Mouse (Mus musculus): ENCODE measurements around the gene Lmna. TPM values are rescaled to one million over a fixed set of nuclear protein-coding genes. Genes with fewer than 3 reads are reported as not detected.

The Lmna gene
- polyA plus RNA-seq, 1 experiment from 2014 or later, result 22.8 TPM

GRCm38 (mm10) chr3:88552082-88552645, 42.4 kb upstream of the Lmna start:
- H3K27me3 ChIP-seq (ENCODE audit: control insufficient read depth, insufficient read depth, low read length), result no peaks in the 10 kb centered on the region
- H3K9me3 ChIP-seq (ENCODE audit: control insufficient read depth, low read length), result no peaks in the 10 kb centered on the region
- DNase-seq (ENCODE audit: low spot score) (no peak), ATAC-seq (ENCODE audit: low FRiP score) (no peak)
- 25% methylated on average over 16 of the region's 16 CpGs for WGBS
- H3K4me2 ChIP-seq (replicated peaks; ENCODE audit: low read depth, low read length), result peak overlapping the region; percentile 69
- H3K36me3 ChIP-seq (ENCODE audit: control insufficient read depth, insufficient read depth, low read length), result peaks cover 6% of the 10 kb centered on the region; the same call in 1 of the 2 replicates
- peaks cover 2% of the 10 kb centered on the region; the same call in 1 of the 2 replicates for H3K4me1 ChIP-seq (replicated peaks; ENCODE audit: control insufficient read depth, insufficient read depth, low read length)
- peak overlapping the region; percentile 65 for H3K9ac ChIP-seq (ENCODE audit: low read depth, low read length)
- peak overlapping the region; percentile 31; the same call in 1 of the 2 replicates for H3K27ac ChIP-seq (ENCODE audit: low read depth, low read length)
- H3K4me3 ChIP-seq (ENCODE audit: low read depth, low read length), result peak overlapping the region; percentile 64

- H3K4me3 ChIP-seq (ENCODE audit: low read depth, low read length), result no peak overlapping the region
- ATAC-seq (ENCODE audit: low FRiP score) (no peak), DNase-seq (ENCODE audit: low spot score) (no peak)
- 0 out of 2 replicates have a peak overlapping the region, but pooled peaks have one; percentile 69 for H3K4me2 ChIP-seq (replicated peaks; ENCODE audit: low read depth, low read length)
- peaks cover under 1% of the 10 kb centered on the region; the same call in 1 of the 2 replicates for H3K36me3 ChIP-seq (ENCODE audit: control insufficient read depth, insufficient read depth, low read length)
- H3K27me3 ChIP-seq (ENCODE audit: control insufficient read depth, insufficient read depth, low read length), result no peaks in the 10 kb centered on the region
- no peak overlapping the region for H3K27ac ChIP-seq (ENCODE audit: low read depth, low read length)
- H3K9me3 ChIP-seq (ENCODE audit: control insufficient read depth, low read length), result no peaks in the 10 kb centered on the region
- H3K9ac ChIP-seq (ENCODE audit: low read depth, low read length), result no peak overlapping the region
- peaks cover 2% of the 10 kb centered on the region; the same call in 1 of the 2 replicates for H3K4me1 ChIP-seq (replicated peaks; ENCODE audit: control insufficient read depth, insufficient read depth, low read length)
- WGBS, result 81% methylated on average over 4 of the region's 4 CpGs
Observed at GRCm38 (mm10) chr3:88551586-88551985, 41.8 kb upstream of the Lmna start.

- WGBS, result 48% methylated on average over 18 of the region's 18 CpGs
- H3K4me3 ChIP-seq (ENCODE audit: low read depth, low read length), result no peak within 1 kb of the TSS
- H3K27me3 ChIP-seq (ENCODE audit: control insufficient read depth, insufficient read depth, low read length), result no peaks in the 10 kb centered on the region
- no peak within 1 kb of the TSS for H3K9ac ChIP-seq (ENCODE audit: low read depth, low read length)
- H3K4me1 ChIP-seq (replicated peaks; ENCODE audit: control insufficient read depth, insufficient read depth, low read length), result no peaks in the 10 kb centered on the region
- H3K36me3 ChIP-seq (ENCODE audit: control insufficient read depth, insufficient read depth, low read length), result no peaks in the 10 kb centered on the region
- no peak for DNase-seq (ENCODE audit: low spot score)
- no peak for ATAC-seq (ENCODE audit: low FRiP score)
- no peak within 1 kb of the TSS for H3K27ac ChIP-seq (ENCODE audit: low read depth, low read length)
- no peaks in the 10 kb centered on the region for H3K9me3 ChIP-seq (ENCODE audit: control insufficient read depth, low read length)
- no peak within 1 kb of the TSS for H3K4me2 ChIP-seq (replicated peaks; ENCODE audit: low read depth, low read length)
Observed at GRCm38 (mm10) chr3:88548180-88548917, 38.6 kb upstream of the Lmna start, which contains the start of gene Rab25. Rab25 (minus strand) TSS chr3:88548300.

- Histone ChIP-seq H3K4me2 (replicated peaks; ENCODE audit: low read depth, low read length) (no peak overlapping the region), H3K9me3 (ENCODE audit: control insufficient read depth, low read length) (no peaks in the 10 kb centered on the region), H3K4me3 (ENCODE audit: low read depth, low read length) (no peak overlapping the region), H3K36me3 (ENCODE audit: control insufficient read depth, insufficient read depth, low read length) (no peaks in the 10 kb centered on the region), H3K9ac (ENCODE audit: low read depth, low read length) (no peak overlapping the region), H3K27ac (ENCODE audit: low read depth, low read length) (no peak overlapping the region), H3K27me3 (ENCODE audit: control insufficient read depth, insufficient read depth, low read length) (no peaks in the 10 kb centered on the region), H3K4me1 (replicated peaks; ENCODE audit: control insufficient read depth, insufficient read depth, low read length) (no peaks in the 10 kb centered on the region)
- no peak for DNase-seq (ENCODE audit: low spot score)
- ATAC-seq (ENCODE audit: low FRiP score), result no peak
- 76% methylated on average over 6 of the region's 6 CpGs for WGBS
Observed at GRCm38 (mm10) chr3:88546674-88547418, 37.1 kb upstream of the Lmna start.

GRCm38 (mm10) chr3:88544955-88545591, 35.3 kb upstream of the Lmna start:
- no peak for ATAC-seq (ENCODE audit: low FRiP score)
- WGBS, result 61% methylated on average over 20 of the region's 20 CpGs

GRCm38 (mm10) chr3:88544514-88544913, 34.8 kb upstream of the Lmna start:
- H3K4me2 ChIP-seq (replicated peaks; ENCODE audit: low read depth, low read length), result no peak overlapping the region
- no peak overlapping the region for H3K4me3 ChIP-seq (ENCODE audit: low read depth, low read length)
- H3K36me3 ChIP-seq (ENCODE audit: control insufficient read depth, insufficient read depth, low read length), result no peaks in the 10 kb centered on the region
- DNase-seq (ENCODE audit: low spot score) (peak; percentile 43), ATAC-seq (ENCODE audit: low FRiP score) (no peak)
- H3K9me3 ChIP-seq (ENCODE audit: control insufficient read depth, low read length), result no peaks in the 10 kb centered on the region
- no peak overlapping the region for H3K27ac ChIP-seq (ENCODE audit: low read depth, low read length)
- no peaks in the 10 kb centered on the region for H3K4me1 ChIP-seq (replicated peaks; ENCODE audit: control insufficient read depth, insufficient read depth, low read length)
- H3K27me3 ChIP-seq (ENCODE audit: control insufficient read depth, insufficient read depth, low read length), result no peaks in the 10 kb centered on the region
- H3K9ac ChIP-seq (ENCODE audit: low read depth, low read length), result no peak overlapping the region
- WGBS, result 43% methylated on average over 5 of the region's 5 CpGs

More at GRCm38 (mm10) chr3:88544955-88545591, 35.3 kb upstream of the Lmna start:
- Histone ChIP-seq H3K4me3 (ENCODE audit: low read depth, low read length) (no peak overlapping the region), H3K9ac (ENCODE audit: low read depth, low read length) (no peak overlapping the region), H3K27me3 (ENCODE audit: control insufficient read depth, insufficient read depth, low read length) (no peaks in the 10 kb centered on the region), H3K9me3 (ENCODE audit: control insufficient read depth, low read length) (no peaks in the 10 kb centered on the region), H3K36me3 (ENCODE audit: control insufficient read depth, insufficient read depth, low read length) (no peaks in the 10 kb centered on the region), H3K4me2 (replicated peaks; ENCODE audit: low read depth, low read length) (no peak overlapping the region), H3K4me1 (replicated peaks; ENCODE audit: control insufficient read depth, insufficient read depth, low read length) (no peaks in the 10 kb centered on the region), H3K27ac (ENCODE audit: low read depth, low read length) (no peak overlapping the region)
- no peak for DNase-seq (ENCODE audit: low spot score)

- H3K36me3 ChIP-seq (ENCODE audit: control insufficient read depth, insufficient read depth, low read length), result no peaks in the 10 kb centered on the region
- 76% methylated on average over 5 of the region's 5 CpGs for WGBS
- H3K4me2 ChIP-seq (replicated peaks; ENCODE audit: low read depth, low read length), result no peak overlapping the region
- no peak overlapping the region for H3K27ac ChIP-seq (ENCODE audit: low read depth, low read length)
- H3K9me3 ChIP-seq (ENCODE audit: control insufficient read depth, low read length), result no peaks in the 10 kb centered on the region
- no peaks in the 10 kb centered on the region for H3K27me3 ChIP-seq (ENCODE audit: control insufficient read depth, insufficient read depth, low read length)
- no peak for DNase-seq (ENCODE audit: low spot score)
- H3K9ac ChIP-seq (ENCODE audit: low read depth, low read length), result no peak overlapping the region
- no peak for ATAC-seq (ENCODE audit: low FRiP score)
- peaks cover under 1% of the 10 kb centered on the region for H3K4me1 ChIP-seq (replicated peaks; ENCODE audit: control insufficient read depth, insufficient read depth, low read length)
- H3K4me3 ChIP-seq (ENCODE audit: low read depth, low read length), result no peak overlapping the region
Observed at GRCm38 (mm10) chr3:88543651-88544410, 34.1 kb upstream of the Lmna start.

- peaks cover 7% of the 10 kb centered on the region for H3K4me1 ChIP-seq (replicated peaks; ENCODE audit: control insufficient read depth, insufficient read depth, low read length)
- no peak overlapping the region for H3K4me3 ChIP-seq (ENCODE audit: low read depth, low read length)
- 83% methylated on average over 8 of the region's 8 CpGs for WGBS
- H3K27ac ChIP-seq (ENCODE audit: low read depth, low read length), result no peak overlapping the region
- no peaks in the 10 kb centered on the region for H3K9me3 ChIP-seq (ENCODE audit: control insufficient read depth, low read length)
- no peak for ATAC-seq (ENCODE audit: low FRiP score)
- no peak for DNase-seq (ENCODE audit: low spot score)
- no peak overlapping the region for H3K9ac ChIP-seq (ENCODE audit: low read depth, low read length)
- no peaks in the 10 kb centered on the region for H3K27me3 ChIP-seq (ENCODE audit: control insufficient read depth, insufficient read depth, low read length)
- H3K36me3 ChIP-seq (ENCODE audit: control insufficient read depth, insufficient read depth, low read length), result peaks cover 4% of the 10 kb centered on the region; the same call in 1 of the 2 replicates
- no peak overlapping the region for H3K4me2 ChIP-seq (replicated peaks; ENCODE audit: low read depth, low read length)
Observed at GRCm38 (mm10) chr3:88543174-88543573, 33.4 kb upstream of the Lmna start.

All from hindbrain, embryonic 11.5 days (tissue).